Mouse (Mus musculus): ENCODE results near the gene Gm20388.

GRCm38 (mm10) chr8:122524506-122524905, 2613.9 kb downstream of the Gm20388 start:
- TF ChIP-seq POLR2A (IDR thresholded peaks at IDR 0.05; ENCODE audit: insufficient read depth, low read depth, low read length) (no peak), CTCF (IDR thresholded peaks at IDR 0.05; ENCODE audit: insufficient read depth, low read depth, low read length) (no peak)

All from olfactory bulb, adult 2 months (tissue).